Mouse (Mus musculus) thymus, postnatal 10 days (tissue): ENCODE data around the gene Smim22.

Source experiments
- DNase-seq, 2 experiments: peaks; one replicate each; pipeline ENCODE4 v3.0.0; 2021; ENCODE audit warnings: low spot score in 2 of 2

Gene Smim22

GRCm38 (mm10) chr16:5008076-5008475 is 988 bp downstream of the Smim22 start:
- DNase-seq = no peak

DNA sequence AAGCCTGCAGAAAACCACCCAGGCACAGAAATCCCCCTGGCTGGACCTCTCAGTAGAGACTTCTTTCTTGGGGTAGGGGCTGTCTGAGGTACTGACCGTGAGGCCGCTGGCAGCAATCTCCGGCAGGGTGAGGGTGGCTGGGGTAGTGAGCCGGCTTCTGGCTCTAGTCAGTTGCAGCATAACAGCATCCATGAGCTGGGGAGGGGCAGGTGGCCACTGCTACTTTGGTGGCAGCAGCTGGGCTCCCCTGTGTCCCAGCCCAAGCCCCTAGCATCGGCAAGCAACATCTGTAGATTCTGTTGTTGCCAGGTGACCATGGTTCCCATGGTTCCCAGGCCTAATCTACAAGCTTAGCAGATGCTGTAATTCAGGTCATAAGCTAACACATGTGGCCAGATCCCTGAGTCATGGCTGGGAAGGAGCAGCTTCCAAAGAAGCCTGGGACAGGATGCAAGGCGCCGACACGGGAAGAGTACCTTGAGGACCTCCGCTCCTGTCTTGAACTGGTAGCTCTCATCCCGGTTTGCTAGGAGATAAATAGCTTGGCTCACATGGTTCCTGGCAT is 3.4 kb downstream of the Smim22 start:
- no peak for DNase-seq

DNA sequence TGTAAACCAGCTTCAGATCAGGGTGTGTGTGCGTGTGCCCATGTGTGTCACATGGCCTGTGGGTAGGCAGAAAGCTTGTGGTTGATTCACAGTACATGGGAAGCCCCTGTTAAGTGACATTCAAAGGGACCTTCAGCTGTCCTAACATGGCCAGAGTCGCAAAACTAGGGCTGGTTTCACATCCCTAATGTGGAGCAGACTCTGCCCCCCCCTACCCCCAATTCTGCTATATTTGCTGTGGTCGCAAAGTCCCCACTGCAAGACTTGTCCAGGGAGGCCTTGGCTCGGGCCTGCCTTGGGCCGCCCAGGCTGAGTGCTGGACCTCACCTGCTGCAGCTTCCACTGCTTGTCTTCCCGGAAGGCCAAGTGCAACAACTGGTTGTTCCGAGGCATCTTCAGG is 4.2 kb downstream of the Smim22 start:
- no peak for DNase-seq

- no peak for DNase-seq
Measured at GRCm38 (mm10) chr16:5012036-5013005, 5.2 kb downstream of the Smim22 start.

DNA sequence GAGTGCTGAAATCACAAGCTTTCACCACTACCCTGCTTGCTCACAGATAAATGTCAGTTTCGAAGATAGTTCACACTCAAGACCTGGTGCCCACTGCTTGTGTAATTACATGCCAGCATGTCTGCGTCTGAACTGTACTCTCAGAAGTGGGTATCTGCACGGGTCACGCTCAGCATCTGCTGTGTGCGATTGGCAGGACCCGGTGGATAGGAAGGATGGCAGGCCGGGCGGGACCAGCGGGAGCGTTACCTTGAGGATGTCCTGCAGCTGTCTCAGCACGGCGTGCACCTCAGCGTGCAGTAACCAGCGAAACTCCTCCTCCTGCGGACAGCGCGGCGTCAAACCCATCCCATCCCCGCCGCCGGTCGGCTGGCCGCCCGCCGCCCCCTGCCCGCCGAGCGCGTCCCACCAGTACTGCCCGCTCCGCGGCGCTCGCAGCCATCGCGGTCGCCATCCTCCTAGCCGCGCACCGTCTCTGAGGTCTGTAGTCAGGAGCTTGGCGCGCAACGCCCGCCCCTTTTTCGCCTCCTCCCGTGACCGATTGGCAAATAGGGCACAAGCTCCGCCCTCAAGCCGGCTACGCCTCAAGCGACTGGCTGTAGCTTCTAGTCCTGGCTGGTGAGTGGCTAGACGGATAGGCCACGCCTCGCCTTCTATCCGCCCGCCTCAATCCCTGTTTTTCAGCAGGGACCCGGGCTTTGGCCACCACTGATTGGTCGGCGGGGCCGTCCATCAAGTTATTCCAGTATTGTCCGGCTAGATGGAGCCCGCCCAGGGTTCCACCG is 6.2 kb downstream of the Smim22 start, which contains the start of gene Rogdi:
Gene Rogdi (minus strand): TSS at position 500 of the 785 bp plus-strand sequence.
- DNase-seq = peak; percentile 93 to 94

DNA sequence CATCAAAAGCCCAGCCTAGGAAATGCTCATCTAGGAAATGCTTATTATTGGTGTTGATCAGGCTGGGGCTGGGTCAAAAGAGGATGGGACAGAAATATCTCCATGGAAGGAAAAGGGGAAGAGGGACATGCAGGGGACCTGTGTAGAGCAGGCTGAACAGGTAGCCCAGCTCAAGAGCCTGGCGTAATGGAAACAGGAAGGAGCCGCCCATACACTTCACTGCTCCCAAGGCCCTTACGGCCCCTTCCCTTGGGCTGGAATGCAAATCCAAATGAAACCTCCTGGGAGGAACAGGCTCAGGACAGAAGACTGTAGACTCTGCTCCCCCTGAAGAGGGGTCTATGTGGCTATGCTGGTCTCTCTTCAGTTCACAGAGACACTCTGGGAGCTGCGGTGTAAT is 7.5 kb downstream of the Smim22 start:
- DNase-seq = no peak

DNA sequence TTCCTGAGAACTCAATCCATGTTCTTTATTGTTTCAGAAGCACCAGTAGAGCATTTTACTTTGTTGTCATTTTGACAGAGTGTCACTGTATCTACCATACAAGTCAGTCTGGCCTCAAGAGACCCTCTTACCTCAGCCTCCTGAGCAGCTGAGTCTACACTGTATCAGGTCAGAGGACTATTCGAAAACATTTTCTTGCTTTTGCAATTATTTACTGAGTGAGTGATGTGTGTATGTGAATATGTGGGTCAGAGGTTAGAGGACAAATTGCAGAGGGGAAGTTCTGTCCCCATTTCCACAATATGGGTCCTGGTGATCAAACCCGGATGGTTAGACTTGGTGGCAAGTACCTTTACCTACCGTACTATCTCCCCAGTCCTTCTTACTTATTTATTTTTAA is 16.9 kb downstream of the Smim22 start:
- DNase-seq = no peak

- DNase-seq = no peak
Measured at GRCm38 (mm10) chr16:5029847-5030246, 22.8 kb downstream of the Smim22 start.

GRCm38 (mm10) chr16:5035591-5035990 is 28.5 kb downstream of the Smim22 start:
- DNase-seq = no peak

DNA sequence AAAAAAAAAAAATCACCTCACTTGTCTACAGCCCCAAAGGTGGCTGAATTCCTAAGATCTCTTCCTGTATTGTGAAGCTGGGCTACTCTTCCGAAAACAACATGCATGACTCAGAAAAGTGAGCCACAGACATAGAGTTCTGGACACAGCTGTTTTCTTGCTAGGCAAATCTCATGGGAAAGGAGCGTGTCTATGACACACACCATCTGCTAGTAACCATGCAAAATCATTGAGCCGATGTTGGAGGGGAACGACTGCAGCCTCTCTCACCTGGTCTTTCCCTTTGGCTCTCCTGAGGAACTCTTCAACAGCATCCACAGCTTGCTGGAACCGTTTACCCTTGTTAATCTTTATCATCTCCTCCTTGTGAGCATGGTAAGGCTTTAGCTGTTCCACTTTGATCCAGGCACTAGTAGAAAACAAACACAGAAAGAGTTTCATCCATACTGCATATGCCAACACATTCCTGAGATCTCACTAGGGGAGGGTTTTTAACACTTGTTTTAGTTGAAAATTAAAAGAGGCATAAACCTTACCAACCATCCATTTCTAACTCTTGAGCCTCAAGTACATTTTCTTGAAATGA is 29.7 kb downstream of the Smim22 start:
- DNase-seq = no peak

- DNase-seq = no peak
Measured at GRCm38 (mm10) chr16:5045322-5045721, 38.2 kb downstream of the Smim22 start.

DNA sequence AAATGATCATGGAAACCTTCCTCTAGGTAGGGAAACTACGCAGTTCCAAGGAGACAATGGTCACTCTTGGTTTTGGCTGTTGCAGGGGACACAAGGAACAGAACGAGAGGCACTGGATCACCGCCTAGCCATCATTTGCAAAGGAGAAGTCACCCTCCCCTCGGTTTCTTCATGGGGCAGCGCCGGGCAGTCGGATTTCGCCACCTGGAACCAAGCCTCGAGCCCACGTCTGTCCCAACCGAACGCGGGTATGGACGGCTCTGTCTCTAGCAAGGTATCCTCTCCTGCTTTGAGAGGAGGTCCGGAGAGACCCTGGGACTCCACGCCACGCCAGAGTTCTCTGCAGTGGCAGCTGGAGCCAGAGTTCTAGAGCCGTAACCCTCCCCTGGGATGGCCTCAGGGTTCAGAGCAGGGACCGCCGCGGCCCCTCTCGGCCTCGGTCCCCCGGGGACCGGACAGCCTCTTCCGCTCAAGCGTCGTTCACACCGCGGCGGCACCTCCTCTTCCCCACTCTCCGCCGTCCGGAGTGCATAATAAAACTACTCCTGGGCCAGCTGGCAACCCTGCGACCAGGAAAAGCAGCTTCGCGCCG is 42.2 kb downstream of the Smim22 start:
- no peak for DNase-seq

GRCm38 (mm10) chr16:5049774-5050234 is 42.7 kb downstream of the Smim22 start, which contains the start of the genes Glyr1 and Ubn1:
TSS of gene Glyr1 (minus strand) at chr16:5049863.
TSS of gene Ubn1 (plus strand) at chr16:5050057.
- peak; percentile 99 for DNase-seq

DNA sequence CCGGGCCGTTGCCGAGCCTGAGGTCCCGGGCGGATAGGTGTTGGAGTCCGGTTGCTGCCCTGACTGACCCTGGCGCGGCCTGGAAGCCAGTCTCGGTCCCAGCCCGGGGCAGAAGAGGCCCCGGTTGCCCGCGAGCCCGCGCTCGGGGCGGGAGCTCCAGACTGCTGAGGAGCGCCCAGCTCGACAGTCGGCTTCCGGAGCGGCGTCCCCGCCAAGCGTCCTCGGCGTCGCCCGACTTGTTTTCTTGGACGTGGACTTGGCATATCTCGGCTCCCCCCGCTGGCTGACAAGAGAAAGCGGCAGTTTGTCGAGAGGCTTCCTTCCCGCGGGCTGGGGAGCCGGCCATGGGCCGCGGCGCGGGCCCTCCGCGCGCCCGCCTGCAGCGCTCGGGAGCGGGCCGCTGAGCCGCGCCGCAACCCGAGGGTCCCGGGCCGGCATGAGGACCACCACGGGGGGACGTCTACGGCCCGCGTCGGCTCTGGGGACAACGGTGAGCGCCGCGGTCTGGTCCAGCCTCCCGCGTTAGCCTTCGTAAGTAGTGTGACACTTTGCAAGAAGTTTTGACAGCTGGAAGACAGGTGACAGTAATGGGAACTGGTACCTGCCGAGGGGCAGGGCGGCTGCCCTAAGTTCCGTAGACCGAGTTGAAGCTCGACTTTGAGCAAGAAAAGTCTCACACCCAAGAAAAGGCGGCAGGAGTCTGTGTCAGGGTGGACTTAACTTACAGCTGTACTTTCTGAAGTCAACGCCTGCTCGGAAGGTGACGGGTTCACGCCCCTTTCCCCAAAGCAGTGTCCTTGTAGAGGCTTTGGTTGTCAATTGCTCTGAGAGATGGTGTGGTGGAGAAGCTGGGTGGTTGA is 43.4 kb downstream of the Smim22 start:
- peak; percentile 86 to 87 for DNase-seq
